Mouse (Mus musculus): Measurements from ENCODE around the gene Cnot10. TPM values are rescaled to one million over a fixed set of nuclear protein-coding genes. Genes with fewer than 3 reads are reported as not detected.

Cnot10 gene
- total RNA-seq (2023; ENCODE audit: inconsistent age): 67.6 to 83.7 TPM (median 72.8 TPM) in 4 replicates

GRCm38 (mm10) chr9:114639839-114640646 is at the start of gene Cnot10:
Gene Cnot10 (minus strand): TSS chr9:114640184.

DNA sequence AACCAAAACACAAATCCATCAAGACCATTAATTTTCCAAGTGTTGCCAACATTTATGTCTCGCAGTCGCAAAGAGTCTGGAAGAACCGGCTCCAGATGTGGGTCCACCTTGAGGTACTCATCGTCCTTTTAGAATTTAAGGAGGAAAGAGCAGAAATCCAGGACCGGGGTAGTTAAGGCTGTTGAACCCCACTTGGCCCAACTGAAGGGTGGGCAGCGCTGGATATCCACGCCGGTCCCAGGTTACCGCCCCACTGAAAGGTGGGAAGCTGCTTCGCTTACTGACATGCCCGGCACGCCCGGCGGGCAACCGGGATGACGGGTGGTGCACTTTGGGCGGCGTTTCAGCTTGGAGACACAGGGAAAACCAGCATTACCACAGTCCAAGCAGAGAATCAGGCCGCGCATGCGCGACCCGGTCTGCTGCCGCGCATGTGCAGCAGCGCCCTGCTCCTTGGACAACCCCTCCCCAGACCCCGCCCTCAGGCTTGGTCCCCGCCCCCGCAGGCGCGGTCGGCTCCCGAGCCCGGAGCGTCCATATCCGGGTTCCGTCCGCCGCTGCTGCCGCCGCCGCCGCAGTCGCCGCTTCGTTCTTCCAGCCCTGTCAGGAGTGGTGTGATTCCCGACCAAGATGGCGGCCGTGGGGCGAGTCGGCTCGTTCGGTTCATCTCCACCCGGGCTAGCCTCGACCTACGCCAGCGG is 48.4 kb upstream of the Cnot10 start, which contains the start of gene Dync1li1:
TSS of gene Dync1li1 (plus strand) at position 539 of the 701 bp plus-strand sequence.

DNA sequence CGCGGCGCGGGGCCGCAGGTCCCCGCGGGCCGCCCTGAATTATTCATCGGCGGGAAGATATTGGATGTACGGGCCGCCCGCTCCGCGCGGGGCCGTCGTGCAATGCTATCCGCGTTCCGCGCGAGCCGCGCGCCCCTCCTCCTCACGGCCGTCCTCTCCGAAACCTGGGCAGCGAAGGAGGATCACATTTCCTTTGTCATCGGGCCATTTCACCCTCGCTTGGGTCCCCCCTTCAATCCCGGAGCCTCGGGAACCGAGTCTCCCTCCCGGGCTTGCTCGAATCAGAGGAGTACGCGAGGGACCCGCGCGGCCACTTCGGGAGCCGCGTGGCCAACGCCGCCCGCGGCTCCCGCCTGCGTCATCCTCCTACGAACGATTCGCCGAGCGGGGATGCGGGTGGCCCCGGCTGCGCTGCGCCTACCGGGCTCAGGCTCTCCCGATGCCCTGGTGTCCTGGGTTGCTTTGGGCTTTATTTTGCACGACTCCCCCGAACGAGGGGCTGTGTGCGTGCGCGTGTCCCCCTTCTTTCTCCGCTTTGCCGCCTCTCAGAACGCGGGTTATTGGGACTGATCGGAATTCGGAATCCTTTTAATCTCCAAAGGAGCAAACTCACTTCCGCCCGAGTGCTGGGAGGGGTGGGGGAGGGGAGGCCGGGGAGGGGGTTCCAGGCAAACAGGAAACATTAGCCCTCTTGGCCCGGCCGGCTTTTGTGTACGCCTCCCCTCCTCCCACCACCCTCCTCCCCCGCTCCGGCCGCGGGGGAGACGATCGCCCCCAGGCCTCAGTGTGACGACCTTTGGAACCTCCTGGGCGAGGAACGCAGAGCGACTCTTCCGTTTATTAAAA is 76.0 kb downstream of the Cnot10 start, which contains the start of gene Trim71:
TSS of gene Trim71 (minus strand) at position 609 of the 846 bp plus-strand sequence.

Other genes starting within 250 kb of the Cnot10 start
- gene Crtap, start 249.5 kb downstream of the Cnot10 start, total RNA-seq (2023; ENCODE audit: inconsistent age): 5.1 to 9.0 TPM (median 7.1 TPM) in 4 replicates
- gene Glb1, start 239.1 kb downstream of the Cnot10 start, total RNA-seq (2023; ENCODE audit: inconsistent age): 19.6 to 24.1 TPM (median 21.5 TPM) in 4 replicates
- gene Tmppe, start 239.1 kb downstream of the Cnot10 start, total RNA-seq (2023; ENCODE audit: inconsistent age): 7.6 to 11.6 TPM (median 10.0 TPM) in 4 replicates
- gene Ccr4, start 135.3 kb downstream of the Cnot10 start, total RNA-seq (2023; ENCODE audit: inconsistent age): not detected in 4 replicates
- not detected in 4 replicates for gene C130032M10Rik, start 124.5 kb downstream of the Cnot10 start, total RNA-seq (2023; ENCODE audit: inconsistent age)
- gene Trim71, start 75.8 kb downstream of the Cnot10 start, total RNA-seq (2023; ENCODE audit: inconsistent age): not detected in 4 replicates
- 40.1 to 41.7 TPM (median 41.4 TPM) in 4 replicates for gene Dync1li1, start 48.6 kb upstream of the Cnot10 start, total RNA-seq (2023; ENCODE audit: inconsistent age)
- gene Cmtm6, start 90.9 kb upstream of the Cnot10 start, total RNA-seq (2023; ENCODE audit: inconsistent age): 86.9 to 103 TPM (median 92.5 TPM) in 4 replicates
- gene Cmtm7, start 141.7 kb upstream of the Cnot10 start, total RNA-seq (2023; ENCODE audit: inconsistent age): 133 to 151 TPM (median 143 TPM) in 4 replicates
- 0.86 to 1.7 TPM (median 1.5 TPM) in 4 replicates for gene Cmtm8, start 204.0 kb upstream of the Cnot10 start, total RNA-seq (2023; ENCODE audit: inconsistent age)

Measured in B cell, adult (primary cell).